Mouse (Mus musculus): ENCODE data around the gene Irf6.

Gene Irf6

GRCm38 (mm10) chr1:193156316-193157110 is 3.6 kb downstream of the Irf6 start:
- 79% methylated on average over 15 of the region's 15 CpGs for WGBS

- WGBS: 76% methylated on average over 8 of the region's 8 CpGs
Observed at GRCm38 (mm10) chr1:193157111-193157492, 4.2 kb downstream of the Irf6 start.

GRCm38 (mm10) chr1:193159163-193159562 is 6.3 kb downstream of the Irf6 start:
- whole genome bisulfite sequencing: 83% methylated on average over 3 of the region's 3 CpGs

GRCm38 (mm10) chr1:193159613-193160012 is 6.7 kb downstream of the Irf6 start:
- WGBS: 84% methylated on average over 1 of the region's 1 CpGs

GRCm38 (mm10) chr1:193160317-193161032 is 7.6 kb downstream of the Irf6 start:
- 28% methylated on average over 18 of the region's 18 CpGs for WGBS

GRCm38 (mm10) chr1:193167746-193168145 is 14.8 kb downstream of the Irf6 start, which contains the start of gene A130010J15Rik:
TSS of gene A130010J15Rik (plus strand) at chr1:193168046.
- 95% methylated on average over 3 of the region's 3 CpGs for WGBS

- 88% methylated on average over 7 of the region's 7 CpGs for WGBS
Observed at GRCm38 (mm10) chr1:193169228-193169627, 16.3 kb downstream of the Irf6 start.

- 52% methylated on average over 2 of the region's 2 CpGs for WGBS
Observed at GRCm38 (mm10) chr1:193169856-193170255, 16.9 kb downstream of the Irf6 start.

- under 1% methylated on average over 48 of the region's 48 CpGs for WGBS
Observed at GRCm38 (mm10) chr1:193172991-193173809, 20.3 kb downstream of the Irf6 start.

- 13% methylated on average over 9 of the region's 9 CpGs for WGBS
Observed at GRCm38 (mm10) chr1:193173810-193174129, 20.9 kb downstream of the Irf6 start.

- 83% methylated on average over 13 of the region's 13 CpGs for WGBS
Observed at GRCm38 (mm10) chr1:193174143-193174733, 21.3 kb downstream of the Irf6 start.

- WGBS: 84% methylated on average over 3 of the region's 3 CpGs
Observed at GRCm38 (mm10) chr1:193181104-193181503, 28.2 kb downstream of the Irf6 start.

- 87% methylated on average over 6 of the region's 6 CpGs for WGBS
Observed at GRCm38 (mm10) chr1:193188257-193188656, 35.3 kb downstream of the Irf6 start.

- 45% methylated on average over 9 of the region's 9 CpGs for WGBS
Observed at GRCm38 (mm10) chr1:193189151-193189621, 36.3 kb downstream of the Irf6 start.

- 44% methylated on average over 3 of the region's 3 CpGs for WGBS
Observed at GRCm38 (mm10) chr1:193189771-193190170, 36.9 kb downstream of the Irf6 start.

GRCm38 (mm10) chr1:193191675-193192283 is 38.9 kb downstream of the Irf6 start:
- WGBS: 75% methylated on average over 7 of the region's 7 CpGs

- 68% methylated on average over 3 of the region's 3 CpGs for WGBS
Observed at GRCm38 (mm10) chr1:193194416-193195140, 41.7 kb downstream of the Irf6 start.

GRCm38 (mm10) chr1:193195169-193195810 is 42.4 kb downstream of the Irf6 start:
- WGBS: 85% methylated on average over 3 of the region's 3 CpGs

GRCm38 (mm10) chr1:193197494-193198205 is 44.7 kb downstream of the Irf6 start:
- 93% methylated on average over 18 of the region's 18 CpGs for WGBS

Data from cerebral cortex, adult 2 months (tissue).